Mouse (Mus musculus): Measurements from ENCODE around the gene Kcng4.

Kcng4 gene

GRCm38 (mm10) chr8:119616358-119616757 lies 19.1 kb downstream of the Kcng4 start:
- DNase-seq (ENCODE audit: low spot score in 2 of 2), result no peak

GRCm38 (mm10) chr8:119615096-119615495 lies 20.4 kb downstream of the Kcng4 start:
- DNase-seq (ENCODE audit: low spot score in 2 of 2), result no peak

- DNase-seq (ENCODE audit: low spot score in 2 of 2), result no peak
Measured at GRCm38 (mm10) chr8:119612471-119612870, 23.0 kb downstream of the Kcng4 start, which contains the start of gene Adad2. Adad2 (plus strand) TSS chr8:119612747.

- DNase-seq (ENCODE audit: low spot score in 2 of 2), result no peak
Measured at GRCm38 (mm10) chr8:119606224-119606623, 29.3 kb downstream of the Kcng4 start.

GRCm38 (mm10) chr8:119604996-119605395 lies 30.5 kb downstream of the Kcng4 start, which contains the start of gene Taf1c:
Taf1c (minus strand) TSS chr8:119605222.
- peak; percentile 89 to 93 for DNase-seq (ENCODE audit: low spot score in 2 of 2)

DNA sequence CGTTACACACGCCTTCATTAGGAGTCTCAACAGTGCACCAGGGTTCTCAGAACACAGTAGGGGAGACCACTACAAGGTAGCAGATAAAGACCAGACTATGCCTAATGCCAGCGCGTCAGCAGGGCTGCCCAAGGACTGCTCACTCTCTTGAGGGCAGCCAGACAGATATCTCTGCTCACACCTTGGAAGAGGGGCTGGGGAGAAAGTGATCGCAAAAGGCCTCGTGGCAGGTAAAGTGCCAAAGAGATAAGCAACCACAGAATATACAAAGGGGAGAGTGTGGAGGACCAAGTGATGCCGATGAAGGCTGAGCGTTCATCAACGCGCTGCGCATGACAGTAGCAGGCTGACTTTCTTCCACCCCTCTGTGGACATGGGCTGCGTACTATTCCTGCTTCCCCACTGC lies 31.1 kb downstream of the Kcng4 start:
- no peak for DNase-seq (ENCODE audit: low spot score in 2 of 2)

- no peak for DNase-seq (ENCODE audit: low spot score in 2 of 2)
Measured at GRCm38 (mm10) chr8:119603771-119604170, 31.7 kb downstream of the Kcng4 start.

DNA sequence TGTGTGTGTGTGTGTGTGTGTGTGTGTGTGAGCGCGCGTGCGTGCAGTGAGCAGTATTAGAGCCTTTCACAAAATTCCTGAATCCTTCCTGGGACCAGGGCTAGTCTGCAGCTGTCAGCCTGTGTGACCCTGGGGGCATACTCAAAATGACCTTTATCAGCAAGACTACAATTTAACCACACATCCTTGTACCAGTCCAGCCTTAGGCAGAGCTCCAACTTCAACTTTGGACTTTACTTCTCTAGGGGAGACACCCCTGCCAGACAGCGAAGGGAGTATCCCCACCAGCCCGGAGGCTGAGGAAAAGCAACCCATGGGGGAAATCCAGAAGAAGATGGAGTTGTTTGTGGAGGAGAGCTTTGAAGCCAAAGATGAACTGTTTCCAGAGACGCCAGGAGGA lies 44.0 kb downstream of the Kcng4 start:
- DNase-seq (ENCODE audit: low spot score in 2 of 2), result no peak

DNA sequence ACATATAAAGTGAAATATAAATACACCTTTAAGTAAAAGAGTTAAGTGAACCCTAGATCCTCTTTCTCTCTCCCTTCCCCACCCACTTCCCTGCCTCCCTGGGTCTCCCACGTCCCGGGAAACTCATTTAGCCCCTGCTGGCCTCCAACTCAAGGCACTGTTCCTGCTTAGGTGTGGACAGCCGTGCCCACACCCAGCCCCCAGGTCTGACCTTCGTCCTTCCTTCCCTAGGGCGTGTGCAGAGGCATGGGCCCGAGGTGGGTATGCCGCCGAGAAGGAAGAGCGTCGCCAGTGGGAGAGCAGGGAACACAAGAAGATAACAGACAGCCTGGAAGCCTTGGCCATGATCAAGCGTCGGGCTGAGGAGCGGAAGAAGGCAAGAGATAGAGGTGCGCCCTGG lies 45.1 kb downstream of the Kcng4 start:
- no peak for DNase-seq (ENCODE audit: low spot score in 2 of 2)

GRCm38 (mm10) chr8:119588844-119589243 lies 46.6 kb downstream of the Kcng4 start:
- DNase-seq (ENCODE audit: low spot score in 2 of 2), result no peak

DNA sequence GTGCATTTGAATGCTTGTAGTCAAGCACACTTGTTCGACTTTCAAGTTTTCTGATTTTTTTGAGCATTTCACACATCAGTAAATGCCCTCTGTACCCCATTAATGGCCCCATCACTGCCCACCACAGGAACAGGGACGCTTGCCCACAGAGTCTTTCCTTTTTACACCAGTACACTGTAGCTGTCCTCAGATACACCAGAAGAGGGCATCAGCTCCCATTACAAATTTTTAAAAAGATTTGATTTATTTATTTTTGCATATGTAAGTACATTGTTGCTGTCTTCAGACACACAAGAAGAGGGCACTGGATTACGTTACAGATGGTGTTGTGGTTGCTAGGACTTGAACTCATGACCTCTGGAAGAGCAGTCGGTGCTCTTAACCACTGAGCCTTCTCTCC lies 47.2 kb downstream of the Kcng4 start:
- DNase-seq (ENCODE audit: low spot score in 2 of 2), result no peak

GRCm38 (mm10) chr8:119585901-119586300 lies 49.6 kb downstream of the Kcng4 start:
- DNase-seq (ENCODE audit: low spot score in 2 of 2), result no peak

GRCm38 (mm10) chr8:119580441-119581161 lies 54.9 kb downstream of the Kcng4 start:
- no peak for DNase-seq (ENCODE audit: low spot score in 2 of 2)

DNA sequence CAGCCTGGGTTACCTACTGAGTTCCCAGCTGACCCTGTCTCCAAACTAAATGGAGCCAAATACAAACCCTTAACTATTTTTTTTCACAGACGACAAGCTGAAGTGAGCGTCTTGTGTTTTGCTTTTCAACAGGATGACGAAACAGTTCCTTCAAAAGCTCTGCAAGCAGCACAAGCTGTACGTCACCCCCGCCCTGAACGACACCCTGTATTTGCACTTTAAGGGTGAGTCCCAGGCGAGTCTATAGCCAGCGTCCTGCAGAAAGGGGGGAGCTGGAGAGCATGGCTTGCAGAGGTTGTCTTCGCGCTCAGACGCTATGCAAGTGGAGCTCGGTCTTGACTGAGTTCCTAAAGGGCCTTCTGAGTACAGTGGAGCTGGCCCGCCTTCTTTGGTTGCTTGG lies 56.4 kb downstream of the Kcng4 start:
- DNase-seq (ENCODE audit: low spot score in 2 of 2), result no peak

DNA sequence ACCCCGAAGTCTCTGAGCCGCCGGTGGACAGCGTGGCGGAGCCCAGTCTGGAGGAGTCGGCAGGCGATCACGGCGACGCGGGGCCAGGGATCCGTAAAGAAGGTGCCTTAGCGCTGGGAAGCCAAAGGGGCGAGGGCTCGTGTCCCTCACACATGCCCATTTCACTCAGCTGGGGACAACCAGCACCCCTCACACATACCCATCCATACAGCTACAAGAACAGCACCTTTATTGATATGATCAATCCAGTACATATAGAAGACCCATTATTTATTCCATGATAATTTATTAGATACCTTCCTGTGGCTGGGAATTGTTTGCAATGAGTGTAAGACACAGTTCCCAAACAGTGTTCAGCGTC lies 60.1 kb downstream of the Kcng4 start:
- no peak for DNase-seq (ENCODE audit: low spot score in 2 of 2)

DNA sequence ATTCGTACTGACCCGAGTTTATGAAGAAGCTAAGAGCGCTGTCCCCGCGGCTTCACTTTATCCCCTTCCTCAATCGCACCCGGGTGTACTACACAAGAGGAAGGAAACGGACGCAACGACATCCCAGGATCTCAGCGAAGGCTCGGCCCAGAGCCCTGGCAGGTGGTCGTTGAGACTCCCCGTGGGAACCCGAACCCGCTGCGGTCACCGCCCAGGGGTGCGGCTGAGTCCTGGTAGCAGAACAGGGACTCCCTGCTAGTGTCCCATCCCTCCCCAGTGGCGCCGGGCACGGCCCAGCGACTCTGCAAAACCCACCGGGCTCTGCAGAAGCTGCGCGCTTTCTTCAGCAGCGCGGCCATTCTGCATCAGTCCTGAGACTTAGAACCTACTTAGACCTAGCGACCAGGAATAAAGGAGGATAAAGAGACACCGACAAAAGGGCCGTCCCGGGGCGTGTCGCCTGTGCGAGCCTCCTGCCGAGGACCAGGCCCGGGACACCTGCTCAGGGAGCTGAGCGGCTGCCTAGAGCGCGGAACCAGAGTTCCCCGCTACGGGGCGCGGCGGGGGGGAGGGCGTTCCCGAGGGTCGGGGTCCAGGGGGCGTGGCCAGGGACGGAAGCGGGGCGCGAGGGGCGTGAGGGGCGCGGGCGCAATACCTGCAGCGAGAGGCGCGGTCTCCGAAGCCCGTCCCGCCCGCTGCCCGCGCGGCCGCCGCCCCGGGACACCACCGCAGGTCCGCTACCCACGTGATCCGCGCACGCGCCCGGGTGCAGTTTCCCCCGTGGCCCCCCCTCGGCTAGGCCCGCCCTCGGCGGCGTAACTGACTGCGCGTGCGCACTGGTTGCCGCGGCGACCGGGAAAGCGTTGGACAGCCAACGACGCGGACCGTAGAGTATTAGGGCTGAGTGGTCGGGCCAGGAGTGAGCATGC lies 60.8 kb downstream of the Kcng4 start, which contains the start of the genes Hsdl1 and Dnaaf1:
Gene Hsdl1, minus strand, starts transcription at position 747 of the 929 bp plus-strand sequence.
Gene Dnaaf1, plus strand, starts transcription at position 799 of the 929 bp plus-strand sequence.
- peak; percentile 96 for DNase-seq (ENCODE audit: low spot score in 2 of 2)

Measured in frontal cortex, postnatal 36 days (tissue).